Mouse (Mus musculus) adrenal gland, postnatal 14 days (tissue): Measurements from ENCODE around the gene Ptov1. TPM values are rescaled to one million over a fixed set of nuclear protein-coding genes. Genes with fewer than 3 reads are reported as not detected.

ENCODE experiments used
- DNase-seq: peaks from one replicate; pipeline ENCODE4 v3.0.0; 2021; ENCODE audit warnings: mixed read lengths
- long read RNA-seq, 2 experiments: library from polyadenylated mRNA; stranded (forward); transcript quantifications; one replicate each; pipeline ENCODE4 v2.0.0; 2021
- total RNA-seq: library from RNA; stranded (reverse); gene quantifications from 2 replicates; pipeline ENCODE4 v1.2.3, GENCODE M21; 2021

Gene Ptov1
- 239 and 241 TPM in 2 replicates for total RNA-seq
- long read RNA-seq, experiment 1, transcript Ptov1-201 (12 exons, 1,883 nt): major isoform, 179 of 463 reads
- long read RNA-seq, experiment 1, partial matches to known transcripts: 67 of 463 reads
- long read RNA-seq, experiment 1, other reads (novel, unspliced or antisense): 213 of 463 reads
- long read RNA-seq, experiment 2, transcript Ptov1-201 (12 exons, 1,883 nt): major isoform, 104 of 336 reads
- long read RNA-seq, experiment 2, partial matches to known transcripts: 59 of 336 reads
- long read RNA-seq, experiment 2, other reads (novel, unspliced or antisense): 172 of 336 reads

DNA sequence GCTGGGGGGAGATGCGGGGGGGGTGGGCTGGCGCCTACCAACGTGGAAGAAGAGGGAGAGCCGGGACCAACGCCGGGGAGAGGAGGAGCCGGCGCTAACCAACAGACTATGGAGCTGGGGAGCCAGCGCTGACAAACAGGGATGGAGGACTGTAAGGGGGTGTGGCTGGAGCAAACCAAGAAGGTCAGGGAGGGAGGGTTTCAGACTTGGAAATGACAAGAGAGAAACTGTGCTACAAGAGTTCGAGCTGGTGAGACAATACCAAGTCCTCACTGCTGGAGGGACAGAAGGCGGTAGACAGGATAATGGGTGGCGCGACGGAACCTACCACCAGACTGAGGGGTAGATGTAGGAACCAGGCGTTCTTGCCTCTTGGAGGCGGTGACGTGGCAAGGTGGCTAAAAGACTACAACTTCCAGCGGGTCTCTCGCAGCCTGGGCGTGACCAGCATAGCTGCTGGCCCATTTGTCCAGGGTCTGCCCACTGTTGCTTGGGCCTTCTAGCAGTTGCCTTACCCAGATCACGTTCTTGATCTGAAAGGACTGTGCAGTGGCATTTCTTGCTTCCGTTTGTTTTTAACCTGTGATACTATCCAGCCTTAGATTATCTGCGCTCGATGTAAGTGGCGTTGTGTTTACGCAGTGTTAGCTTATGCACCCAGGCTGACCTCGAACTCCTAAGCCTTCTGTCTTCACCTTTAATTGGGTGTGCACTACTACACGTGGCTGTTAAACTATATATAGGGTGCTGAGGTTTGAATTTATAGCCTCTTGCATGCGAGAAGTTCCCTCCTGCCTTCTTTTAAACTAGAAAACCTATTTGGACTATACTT lies at the start of gene Ptov1:
TSS of gene Ptov1 (minus strand) at position 92 of the 832 bp plus-strand sequence.
- peak; percentile 96 for DNase-seq

- no peak for DNase-seq
Measured at GRCm38 (mm10) chr7:44919127-44919526, 49.5 kb upstream of the Ptov1 start.

GRCm38 (mm10) chr7:44918219-44918618 lies 48.6 kb upstream of the Ptov1 start:
- no peak for DNase-seq

GRCm38 (mm10) chr7:44916881-44917280 lies 47.3 kb upstream of the Ptov1 start:
- no peak for DNase-seq

GRCm38 (mm10) chr7:44916191-44916590 lies 46.6 kb upstream of the Ptov1 start:
- peak; percentile 58 for DNase-seq

DNA sequence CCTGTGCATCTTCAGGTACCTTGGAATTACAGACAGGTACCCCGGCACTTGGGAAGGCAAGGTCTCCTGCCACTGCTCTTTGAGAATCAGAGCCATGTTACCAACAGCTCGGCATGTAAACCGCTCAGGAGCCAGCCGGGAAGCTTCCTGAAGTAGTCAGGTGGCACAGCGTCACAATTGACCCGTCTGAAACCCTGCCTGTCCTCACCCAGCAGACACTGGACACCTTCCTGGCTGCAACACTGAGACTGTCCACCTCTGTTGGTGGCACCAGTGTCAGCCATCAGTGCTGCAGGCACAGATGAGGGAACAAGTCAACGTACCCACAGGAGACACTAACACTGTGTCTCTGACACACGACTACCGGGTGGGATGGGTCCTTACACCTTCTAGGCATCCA lies 45.7 kb upstream of the Ptov1 start:
- DNase-seq: no peak

DNA sequence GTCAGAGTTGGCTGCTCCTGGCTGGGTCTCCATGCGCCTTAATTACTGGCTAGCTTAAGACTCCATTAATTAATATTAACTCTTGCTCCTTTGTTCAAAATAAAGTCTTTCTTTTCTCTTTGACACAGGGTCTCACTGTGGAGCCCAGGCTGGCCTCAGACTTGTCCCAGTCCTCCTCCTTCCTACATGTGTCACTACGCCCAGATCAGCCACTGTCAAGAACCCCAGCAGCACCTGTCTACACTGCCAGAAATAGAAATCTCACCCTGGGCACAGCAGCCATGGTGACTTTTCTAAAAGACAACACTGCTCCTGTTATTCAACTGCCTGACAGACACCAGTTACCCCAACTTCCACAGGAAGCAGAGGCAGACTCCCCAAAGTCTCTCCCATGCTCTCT lies 44.8 kb upstream of the Ptov1 start:
- DNase-seq: no peak

- peak; percentile 86 for DNase-seq
Measured at GRCm38 (mm10) chr7:44908706-44909476, 39.3 kb upstream of the Ptov1 start.

DNA sequence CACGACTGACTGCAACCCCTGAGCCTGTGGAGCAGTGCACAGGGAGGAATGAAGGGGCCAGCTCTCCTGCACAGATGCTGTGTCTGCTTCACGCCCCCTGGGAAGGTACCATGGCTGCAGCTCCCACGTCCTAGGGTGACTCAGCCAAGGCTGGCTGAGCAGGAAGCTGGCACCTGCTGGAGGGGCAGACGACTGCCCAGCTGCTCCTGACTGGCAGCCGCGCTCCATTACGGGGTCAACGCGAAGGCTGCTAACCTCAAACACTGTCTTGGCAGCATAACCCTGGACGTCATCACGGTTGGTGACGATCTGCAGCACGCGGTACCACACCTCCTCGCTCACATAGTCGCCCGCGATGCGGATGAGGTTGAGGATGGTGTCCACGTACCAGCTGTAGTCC lies 35.8 kb upstream of the Ptov1 start:
- DNase-seq: no peak

DNA sequence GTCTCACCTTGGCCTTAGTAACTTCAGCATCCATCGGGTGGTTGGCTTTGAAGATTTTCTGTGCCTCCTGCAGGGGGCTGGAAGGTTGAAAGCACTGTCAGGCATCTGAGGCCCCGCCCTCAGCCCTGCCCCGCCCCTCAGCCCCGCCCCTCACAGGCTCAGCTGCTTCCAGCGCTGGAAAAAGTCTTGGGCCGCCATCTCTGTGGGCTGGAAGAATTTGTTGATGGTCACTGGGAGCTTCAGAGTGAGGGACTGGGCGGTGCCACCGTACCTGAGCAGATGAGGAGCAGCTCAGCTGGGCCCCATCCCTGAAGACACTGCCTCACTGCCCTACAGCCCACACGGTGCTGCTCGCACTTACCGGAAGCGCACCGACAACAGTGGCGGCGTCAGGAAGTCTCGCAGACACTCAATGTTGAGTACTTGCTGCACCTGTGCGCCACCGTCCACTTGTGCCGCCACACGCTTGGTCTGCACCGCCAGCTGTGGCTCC lies 31.7 kb upstream of the Ptov1 start:
- DNase-seq: peak; percentile 71

DNA sequence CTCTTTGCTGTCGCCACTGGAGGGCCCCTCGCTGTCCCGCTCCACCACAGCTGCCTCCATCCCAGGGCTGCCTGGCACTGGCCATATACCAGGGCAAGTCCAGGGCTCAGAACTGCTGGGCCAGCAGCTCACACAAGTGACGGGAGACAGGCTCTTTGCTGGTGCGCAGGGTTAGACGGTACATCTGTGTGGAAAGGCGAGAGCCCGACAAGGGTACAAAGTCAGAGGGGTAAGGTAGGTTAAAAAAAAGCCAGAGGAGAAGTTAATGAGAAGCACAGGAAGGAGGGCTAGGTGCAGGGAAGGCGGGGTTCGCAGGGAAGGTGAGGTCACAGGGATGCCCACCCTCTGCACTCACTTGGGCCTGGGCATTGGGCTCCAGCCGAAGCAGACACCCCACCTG lies 31.0 kb upstream of the Ptov1 start:
- DNase-seq: no peak

GRCm38 (mm10) chr7:44898607-44899006 lies 29.0 kb upstream of the Ptov1 start:
- peak; percentile 70 for DNase-seq

DNA sequence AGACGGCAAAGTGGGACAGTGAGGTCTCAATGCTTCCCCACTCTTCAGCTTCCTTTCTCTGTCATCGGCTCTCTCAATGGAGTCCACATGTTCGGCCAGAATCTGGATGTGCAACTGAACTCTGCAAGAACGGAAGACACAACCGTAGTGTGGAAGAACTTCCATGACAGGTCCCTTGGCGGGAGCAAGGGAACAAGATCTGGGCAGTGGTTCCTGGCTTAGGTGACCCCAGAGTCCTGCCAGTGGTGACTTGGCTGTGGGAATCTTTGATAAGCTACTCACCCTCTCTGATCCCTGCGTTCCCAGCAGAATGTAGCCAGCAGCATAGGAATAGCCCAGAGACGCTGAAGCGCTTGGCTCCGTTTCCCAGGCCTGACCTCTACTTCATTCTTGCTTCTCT lies 26.9 kb upstream of the Ptov1 start:
- peak; percentile 41 for DNase-seq

DNA sequence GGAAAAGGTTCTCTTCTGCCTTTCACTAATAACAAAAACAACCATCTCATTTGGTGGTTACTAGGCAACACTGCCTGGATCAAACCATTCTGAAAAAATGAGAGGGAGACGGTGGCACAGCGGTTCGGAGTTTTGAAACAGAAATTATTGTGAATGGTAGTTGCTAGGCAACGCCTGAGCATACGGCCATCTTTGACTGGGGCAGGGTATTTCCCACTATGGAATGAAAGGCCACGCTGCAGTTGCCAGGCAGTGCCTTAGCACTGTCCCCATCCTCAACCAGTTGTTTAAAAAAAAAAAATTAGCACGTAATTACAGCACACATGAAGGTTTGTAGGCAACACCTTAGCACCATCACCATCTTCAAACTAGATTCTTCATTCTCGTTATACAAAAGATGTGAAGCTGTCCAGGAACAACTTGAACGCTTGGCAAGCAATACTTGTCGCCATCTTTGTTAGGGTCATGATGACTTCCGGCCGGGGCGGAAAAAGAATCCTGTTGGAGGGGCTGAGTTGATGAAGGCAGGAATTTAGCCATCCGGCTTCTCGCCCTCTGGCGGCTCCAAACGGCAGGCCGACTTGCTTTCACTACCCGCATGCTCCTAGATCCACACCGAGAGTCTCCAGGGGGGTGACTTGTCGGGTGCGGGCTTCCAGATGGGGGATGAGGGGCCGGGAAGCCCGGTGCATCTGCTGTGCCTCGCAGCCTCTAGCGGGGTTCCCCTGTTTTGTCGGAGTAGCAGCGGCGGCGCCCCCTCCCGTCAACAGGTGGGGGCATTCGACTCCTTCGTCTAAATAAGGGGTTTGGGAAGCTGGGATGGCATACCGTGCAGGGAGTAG lies 26.2 kb upstream of the Ptov1 start, which contains the start of gene Fuz:
TSS of gene Fuz (plus strand) at position 487 of the 842 bp plus-strand sequence.
- peak; percentile 94 for DNase-seq

GRCm38 (mm10) chr7:44895206-44895592 lies 25.6 kb upstream of the Ptov1 start:
- DNase-seq: no peak

GRCm38 (mm10) chr7:44894175-44894574 lies 24.6 kb upstream of the Ptov1 start:
- no peak for DNase-seq

GRCm38 (mm10) chr7:44893197-44893596 lies 23.6 kb upstream of the Ptov1 start:
- peak; percentile 50 for DNase-seq

- peak; percentile 92 for DNase-seq
Measured at GRCm38 (mm10) chr7:44892276-44892921, 22.8 kb upstream of the Ptov1 start, which contains the start of gene Med25. Gene Med25, minus strand, starts transcription at chr7:44892712.

DNA sequence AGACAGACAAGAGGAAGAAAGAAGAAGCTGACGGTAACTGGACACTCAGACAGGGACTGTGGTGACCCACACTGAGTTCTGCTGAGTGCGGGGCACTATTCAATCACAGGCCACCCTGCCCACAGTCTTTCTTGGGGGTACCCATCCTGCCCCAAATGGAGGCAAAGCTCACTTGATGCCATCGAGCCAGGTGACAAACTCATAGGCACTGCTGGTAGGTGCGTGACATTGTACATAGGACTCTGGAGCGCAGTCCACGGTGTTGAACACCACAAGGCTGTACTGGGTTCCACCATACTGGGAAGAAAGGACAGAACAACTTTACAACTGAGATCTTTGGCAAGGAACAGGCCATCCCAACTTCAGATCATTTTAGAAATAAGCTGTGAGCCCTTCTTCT lies 22.0 kb upstream of the Ptov1 start:
- no peak for DNase-seq

DNA sequence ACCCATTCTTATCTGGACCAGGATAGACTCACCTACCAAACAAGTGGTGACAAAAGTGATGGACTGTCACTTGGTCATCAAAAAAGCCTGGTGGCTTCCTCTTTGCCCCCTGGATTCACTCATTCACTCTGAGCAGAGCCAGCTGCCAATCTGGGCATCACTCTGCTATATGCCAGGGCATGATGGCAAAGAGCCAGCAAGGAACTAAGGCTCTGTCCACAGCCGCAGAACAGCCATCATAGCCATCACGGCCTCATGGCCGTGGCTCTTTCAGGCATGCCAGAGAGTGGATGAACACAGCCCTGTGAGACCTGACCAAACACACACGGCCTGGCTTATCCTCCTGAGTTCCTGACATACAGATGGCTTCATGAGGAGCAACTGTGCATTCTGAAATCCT lies 21.1 kb upstream of the Ptov1 start:
- no peak for DNase-seq

GRCm38 (mm10) chr7:44890180-44890579 lies 20.6 kb upstream of the Ptov1 start:
- no peak for DNase-seq
